Mouse (Mus musculus): Measurements from ENCODE around the gene Cd151. TPM values are rescaled to one million over a fixed set of nuclear protein-coding genes. Genes with fewer than 3 reads are reported as not detected.

Gene Cd151
- total and polyA plus RNA-seq, 2 experiments from 2014 or later = 16.1 to 79.4 TPM

- 83% methylated on average over 1 of the region's 1 CpGs for WGBS
- Histone ChIP-seq H3K4me1 (ENCODE audit: insufficient read depth, low read length) (peaks cover 34% of the 10 kb centered on the region), H3K9me3 (ENCODE audit: low read length) (no peaks in the 10 kb centered on the region), H3K4me3 (ENCODE audit: low read length) (no peak overlapping the region), H3K9ac (replicated peaks; ENCODE audit: low read length) (no peak overlapping the region), H3K4me2 (ENCODE audit: low read depth, low read length) (no peak overlapping the region), H3K36me3 (ENCODE audit: insufficient read depth, low read length) (peaks cover 12% of the 10 kb centered on the region), H3K27ac (no peak overlapping the region), H3K27me3 (ENCODE audit: insufficient read depth, low read length) (no peaks in the 10 kb centered on the region)
- no peak for ATAC-seq
- DNase-seq (ENCODE audit: low spot score) = no peak
- TF ChIP-seq CTCF (IDR thresholded peaks at IDR 0.05; ENCODE audit: low read depth) = no peak
These were observed 4.0 kb downstream of the Cd151 start for GRCm38 (mm10) chr7:141471236-141471635.

DNA sequence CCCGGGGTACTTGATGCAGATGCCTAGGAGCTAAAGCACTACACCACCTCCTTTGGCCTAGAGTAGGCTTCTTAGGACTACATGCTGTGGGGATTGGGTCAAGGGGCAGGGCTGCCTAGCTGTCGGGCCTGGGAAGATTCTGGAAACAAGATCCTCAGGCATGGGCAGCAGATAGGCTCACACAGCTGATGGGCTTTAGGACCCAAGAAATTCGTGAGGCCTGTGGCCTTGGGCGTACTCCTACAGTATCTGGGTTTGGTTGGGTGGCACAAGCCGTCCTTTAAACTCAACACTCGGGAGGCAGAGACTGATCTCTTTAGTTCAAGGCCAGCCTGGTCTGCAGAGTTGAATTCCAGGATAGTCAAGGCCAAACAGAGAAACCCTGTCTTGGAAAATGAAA is 5.0 kb downstream of the Cd151 start:
- 81% methylated on average over 6 of the region's 6 CpGs for WGBS
- Histone ChIP-seq H3K4me3 (ENCODE audit: low read length) (no peak overlapping the region), H3K9me3 (ENCODE audit: low read length) (no peaks in the 10 kb centered on the region), H3K4me1 (ENCODE audit: insufficient read depth, low read length) (peaks cover 34% of the 10 kb centered on the region), H3K4me2 (ENCODE audit: low read depth, low read length) (no peak overlapping the region), H3K36me3 (ENCODE audit: insufficient read depth, low read length) (peaks cover 12% of the 10 kb centered on the region), H3K27me3 (ENCODE audit: insufficient read depth, low read length) (no peaks in the 10 kb centered on the region), H3K27ac (no peak overlapping the region), H3K9ac (replicated peaks; ENCODE audit: low read length) (no peak overlapping the region)
- DNase-seq (ENCODE audit: low spot score) (no peak), ATAC-seq (no peak)
- no peak for TF ChIP-seq CTCF (IDR thresholded peaks at IDR 0.05; ENCODE audit: low read depth)

DNA sequence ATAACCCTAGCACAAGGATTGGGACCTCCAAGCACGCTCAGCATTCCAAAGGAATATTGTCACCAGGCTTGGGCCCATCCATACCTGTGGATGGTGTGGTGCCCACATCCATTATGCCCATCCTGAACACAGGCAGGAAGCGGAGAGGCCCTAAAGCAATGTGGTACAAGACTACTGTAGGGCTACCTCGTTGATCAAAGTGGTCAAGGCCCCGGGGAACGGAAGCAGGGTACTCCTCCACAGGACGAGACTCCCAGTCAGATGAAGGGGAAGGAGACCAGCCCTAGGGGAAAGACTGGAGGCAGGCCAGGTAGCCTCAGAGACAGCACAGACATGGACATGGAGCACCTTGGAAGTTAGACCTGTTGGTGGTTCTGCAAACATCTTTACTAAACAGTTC is 5.6 kb downstream of the Cd151 start:
- Histone ChIP-seq H3K27me3 (ENCODE audit: insufficient read depth, low read length) (no peaks in the 10 kb centered on the region), H3K9ac (replicated peaks; ENCODE audit: low read length) (no peak overlapping the region), H3K4me1 (ENCODE audit: insufficient read depth, low read length) (peaks cover 34% of the 10 kb centered on the region), H3K27ac (no peak overlapping the region), H3K4me3 (ENCODE audit: low read length) (no peak overlapping the region), H3K36me3 (ENCODE audit: insufficient read depth, low read length) (peaks cover 12% of the 10 kb centered on the region), H3K4me2 (ENCODE audit: low read depth, low read length) (no peak overlapping the region), H3K9me3 (ENCODE audit: low read length) (no peaks in the 10 kb centered on the region)
- WGBS = 85% methylated on average over 6 of the region's 6 CpGs
- ATAC-seq (no peak), DNase-seq (ENCODE audit: low spot score) (no peak)
- TF ChIP-seq CTCF (IDR thresholded peaks at IDR 0.05; ENCODE audit: low read depth) = no peak

- Histone ChIP-seq H3K4me2 (ENCODE audit: low read depth, low read length) (peak overlapping the region; percentile 77), H3K36me3 (ENCODE audit: insufficient read depth, low read length) (peaks cover 12% of the 10 kb centered on the region), H3K4me3 (ENCODE audit: low read length) (peak overlapping the region; percentile 60), H3K9me3 (ENCODE audit: low read length) (no peaks in the 10 kb centered on the region), H3K9ac (replicated peaks; ENCODE audit: low read length) (peak overlapping the region; percentile 87), H3K27me3 (ENCODE audit: insufficient read depth, low read length) (no peaks in the 10 kb centered on the region), H3K27ac (no peak overlapping the region), H3K4me1 (ENCODE audit: insufficient read depth, low read length) (peaks cover 21% of the 10 kb centered on the region)
- DNase-seq (ENCODE audit: low spot score) (no peak), ATAC-seq (no peak)
- WGBS = 14% methylated on average over 5 of the region's 5 CpGs
- no peak for TF ChIP-seq CTCF (IDR thresholded peaks at IDR 0.05; ENCODE audit: low read depth)
These were observed 7.0 kb downstream of the Cd151 start for GRCm38 (mm10) chr7:141474160-141474559.

DNA sequence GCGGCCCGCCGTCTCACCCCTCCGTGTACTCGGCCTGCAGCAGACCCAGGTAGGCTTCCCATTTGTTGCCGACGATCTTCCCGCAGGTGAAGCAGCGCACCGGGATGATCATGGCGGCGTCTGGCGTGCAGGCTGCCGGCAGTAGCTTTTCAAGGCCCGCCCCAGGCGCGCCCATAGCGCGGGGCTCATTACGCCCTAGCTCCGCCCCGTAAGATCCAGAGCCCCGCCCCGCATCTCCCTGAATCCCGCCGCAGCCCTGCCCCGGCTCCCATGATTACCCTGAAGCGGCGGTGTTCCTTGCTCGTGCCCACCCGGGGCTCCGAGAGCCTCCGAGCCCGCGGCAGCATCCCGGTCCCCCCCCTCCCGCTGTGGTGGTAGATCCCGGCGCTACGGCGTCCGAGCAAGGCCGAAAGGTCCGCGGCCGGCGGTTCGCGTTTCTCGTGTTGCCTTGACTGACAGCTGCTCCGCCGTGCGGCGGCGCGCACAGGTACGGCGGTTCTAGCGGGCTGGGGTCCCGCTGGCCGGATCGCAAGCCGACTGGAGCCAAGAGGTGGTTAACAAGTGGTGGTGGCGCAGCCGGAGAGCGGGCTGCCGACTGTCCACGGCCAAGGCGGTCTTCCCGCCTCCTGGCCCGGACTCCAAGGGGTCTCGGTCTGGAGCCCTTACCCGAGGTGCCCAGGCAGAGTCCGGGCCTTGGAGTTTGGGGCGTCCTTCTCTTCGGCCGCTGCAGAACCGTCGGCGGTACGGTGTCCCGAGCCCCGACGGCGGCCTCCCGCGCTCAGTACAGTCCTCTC is 8.0 kb downstream of the Cd151 start, which contains the start of the genes Polr2l and Tspan4:
TSS of gene Polr2l (minus strand) at position 122 of the 794 bp plus-strand sequence.
TSS of gene Tspan4 (plus strand) at position 230 of the 794 bp plus-strand sequence.
- Histone ChIP-seq H3K9ac (replicated peaks; ENCODE audit: low read length) (peak within 1 kb of the TSS; percentile 87), H3K36me3 (ENCODE audit: insufficient read depth, low read length) (peaks cover 12% of the 10 kb centered on the region), H3K4me1 (ENCODE audit: insufficient read depth, low read length) (peaks cover 14% of the 10 kb centered on the region), H3K27ac (peak within 1 kb of the TSS; percentile 80; the same call in 1 of the 2 replicates), H3K27me3 (ENCODE audit: insufficient read depth, low read length) (no peaks in the 10 kb centered on the region), H3K9me3 (ENCODE audit: low read length) (no peaks in the 10 kb centered on the region), H3K4me2 (ENCODE audit: low read depth, low read length) (peak within 1 kb of the TSS; percentile 77), H3K4me3 (ENCODE audit: low read length) (peak within 1 kb of the TSS; percentile 60)
- ATAC-seq (peak; percentile 87), DNase-seq (ENCODE audit: low spot score) (peak; percentile 91)
- 1% methylated on average over 87 of the region's 87 CpGs for WGBS
- no peak; the same call in 1 of the 2 replicates for TF ChIP-seq CTCF (IDR thresholded peaks at IDR 0.05; ENCODE audit: low read depth)

DNA sequence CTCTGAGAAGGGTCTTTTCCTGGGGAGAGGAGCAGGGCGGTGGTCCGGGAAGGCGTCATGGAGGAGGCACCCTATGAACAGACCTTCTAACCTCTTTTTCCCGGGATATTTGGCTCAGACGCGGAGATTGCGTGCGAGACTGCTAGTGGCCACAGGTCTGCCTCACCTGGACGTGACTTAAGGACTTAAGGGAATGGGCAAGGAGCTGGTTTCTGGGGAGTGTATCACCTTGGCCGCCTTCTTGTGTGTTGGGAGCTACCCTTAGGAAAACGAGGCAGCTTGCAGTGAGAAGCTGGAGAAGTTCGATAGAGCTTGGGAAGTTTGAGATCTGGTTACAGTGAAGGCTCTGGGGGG is 8.6 kb downstream of the Cd151 start:
- H3K27me3 ChIP-seq (ENCODE audit: insufficient read depth, low read length) = no peaks in the 10 kb centered on the region

More for the DNA sequence above, 8.6 kb downstream of the Cd151 start:
- Histone ChIP-seq H3K4me2 (ENCODE audit: low read depth, low read length) (peak overlapping the region; percentile 77), H3K27ac (peak overlapping the region; percentile 80; the same call in 1 of the 2 replicates), H3K9ac (replicated peaks; ENCODE audit: low read length) (peak overlapping the region; percentile 87), H3K36me3 (ENCODE audit: insufficient read depth, low read length) (peaks cover 12% of the 10 kb centered on the region), H3K4me1 (ENCODE audit: insufficient read depth, low read length) (peaks cover 14% of the 10 kb centered on the region), H3K4me3 (ENCODE audit: low read length) (peak overlapping the region; percentile 60), H3K9me3 (ENCODE audit: low read length) (no peaks in the 10 kb centered on the region)
- 3% methylated on average over 12 of the region's 12 CpGs for WGBS
- no peak for TF ChIP-seq CTCF (IDR thresholded peaks at IDR 0.05; ENCODE audit: low read depth)
- DNase-seq (ENCODE audit: low spot score) (no peak), ATAC-seq (peak; percentile 2; the same call in 1 of the 2 replicates)
